Mouse (Mus musculus): ENCODE measurements around the gene Pgm3. TPM values are rescaled to one million over a fixed set of nuclear protein-coding genes. Genes with fewer than 3 reads are reported as not detected.

Gene Pgm3
- 18.0 and 21.2 TPM in 2 replicates for polyA plus RNA-seq (2015; fragmentation: Nextera tagmentation; extraction: Ambion mirVana)

- TF ChIP-seq CTCF (IDR thresholded peaks at IDR 0.05; ENCODE audit: low read depth) (no peak; the same call in 1 of the 2 replicates), EP300 (optimal IDR thresholded peaks at IDR 0.05) (no peak)
- Histone ChIP-seq H3K36me3 (ENCODE audit: control insufficient read depth, insufficient read depth, low read length) (peaks cover 2% of the 10 kb centered on the region; the same call in 1 of the 2 replicates), H3K9me3 (ENCODE audit: control insufficient read depth, low read length) (no peaks in the 10 kb centered on the region), H3K4me3 (ENCODE audit: low read depth, low read length) (peak within 1 kb of the TSS; percentile 71), H3K9ac (ENCODE audit: low read length) (peak within 1 kb of the TSS; percentile 82), H3K27me3 (ENCODE audit: control insufficient read depth, insufficient read depth, low read length) (no peaks in the 10 kb centered on the region), H3K4me1 (replicated peaks; ENCODE audit: control insufficient read depth, insufficient read depth) (0 out of 2 replicates have a peak, but pooled peaks cover 2% of the 10 kb centered on the region), H3K4me2 (replicated peaks; ENCODE audit: low read depth) (peak within 1 kb of the TSS; percentile 89), H3K27ac (replicated peaks) (peak within 1 kb of the TSS; percentile 90)
- DNase-seq (ENCODE audit: low spot score) = peak; percentile 99
- ATAC-seq (ENCODE audit: low FRiP score, low TSS enrichment) = peak; percentile 98
- WGBS = under 1% methylated on average over 58 of the region's 59 CpGs
Measured at GRCm38 (mm10) chr9:86571540-86572135, at the start of gene Pgm3, which contains the start of gene Rwdd2a. Gene Pgm3 (minus strand): TSS chr9:86571842. Gene Rwdd2a (plus strand): TSS chr9:86571991.

- no peaks in the 10 kb centered on the region for H3K9me3 ChIP-seq (ENCODE audit: control insufficient read depth, low read length)
Measured at GRCm38 (mm10) chr9:86619341-86620139, 47.9 kb upstream of the Pgm3 start.

GRCm38 (mm10) chr9:86617837-86618492 is 46.3 kb upstream of the Pgm3 start:
- DNase-seq (ENCODE audit: low spot score) (no peak), ATAC-seq (ENCODE audit: low FRiP score, low TSS enrichment) (no peak)
- TF ChIP-seq EP300 (optimal IDR thresholded peaks at IDR 0.05) = no peak
- no peak for TF ChIP-seq CTCF (IDR thresholded peaks at IDR 0.05; ENCODE audit: low read depth)
- no peak overlapping the region for H3K4me3 ChIP-seq (ENCODE audit: low read depth, low read length)
- no peaks in the 10 kb centered on the region for H3K27me3 ChIP-seq (ENCODE audit: control insufficient read depth, insufficient read depth, low read length)
- no peak overlapping the region for H3K9ac ChIP-seq (ENCODE audit: low read length)
- no peaks in the 10 kb centered on the region for H3K4me1 ChIP-seq (replicated peaks; ENCODE audit: control insufficient read depth, insufficient read depth)
- no peaks in the 10 kb centered on the region for H3K36me3 ChIP-seq (ENCODE audit: control insufficient read depth, insufficient read depth, low read length)
- H3K9me3 ChIP-seq (ENCODE audit: control insufficient read depth, low read length) = no peaks in the 10 kb centered on the region
- no peak overlapping the region for H3K27ac ChIP-seq (replicated peaks)
- H3K4me2 ChIP-seq (replicated peaks; ENCODE audit: low read depth) = no peak overlapping the region
- WGBS = 64% methylated on average over 7 of the region's 7 CpGs

More at GRCm38 (mm10) chr9:86619341-86620139, 47.9 kb upstream of the Pgm3 start:
- no peaks in the 10 kb centered on the region for H3K36me3 ChIP-seq (ENCODE audit: control insufficient read depth, insufficient read depth, low read length)
- DNase-seq (ENCODE audit: low spot score) (no peak), ATAC-seq (ENCODE audit: low FRiP score, low TSS enrichment) (no peak)
- H3K4me3 ChIP-seq (ENCODE audit: low read depth, low read length) = no peak overlapping the region
- no peaks in the 10 kb centered on the region for H3K4me1 ChIP-seq (replicated peaks; ENCODE audit: control insufficient read depth, insufficient read depth)
- TF ChIP-seq EP300 (optimal IDR thresholded peaks at IDR 0.05) (no peak), CTCF (IDR thresholded peaks at IDR 0.05; ENCODE audit: low read depth) (no peak)
- H3K9ac ChIP-seq (ENCODE audit: low read length) = no peak overlapping the region
- no peak overlapping the region for H3K4me2 ChIP-seq (replicated peaks; ENCODE audit: low read depth)
- WGBS = 83% methylated on average over 10 of the region's 10 CpGs
- H3K27me3 ChIP-seq (ENCODE audit: control insufficient read depth, insufficient read depth, low read length) = no peaks in the 10 kb centered on the region
- no peak overlapping the region for H3K27ac ChIP-seq (replicated peaks)

DNA sequence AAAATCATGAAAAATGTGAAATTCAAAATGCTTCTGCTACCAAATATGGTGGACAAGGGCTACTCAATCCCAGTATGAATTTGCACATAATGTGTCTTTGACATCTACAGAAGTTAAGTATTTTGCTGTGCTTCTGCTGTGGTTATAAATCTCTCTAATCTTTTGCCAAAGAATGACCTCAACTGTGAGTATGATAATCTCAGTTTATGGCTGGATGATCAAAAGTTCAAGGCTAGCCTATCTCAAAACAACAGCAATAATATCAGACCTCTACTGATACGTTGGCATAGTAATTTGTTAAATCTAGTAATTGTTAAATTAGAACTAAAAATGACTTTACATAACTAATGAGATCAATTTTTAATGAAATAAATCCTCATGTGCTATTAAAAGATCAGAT is 44.1 kb upstream of the Pgm3 start:
- H3K9ac ChIP-seq (ENCODE audit: low read length) = no peak overlapping the region
- no peak overlapping the region for H3K27ac ChIP-seq (replicated peaks)
- no peak for DNase-seq (ENCODE audit: low spot score)
- no peak for ATAC-seq (ENCODE audit: low FRiP score, low TSS enrichment)
- no peak overlapping the region for H3K4me3 ChIP-seq (ENCODE audit: low read depth, low read length)
- no peaks in the 10 kb centered on the region for H3K36me3 ChIP-seq (ENCODE audit: control insufficient read depth, insufficient read depth, low read length)
- no peaks in the 10 kb centered on the region for H3K4me1 ChIP-seq (replicated peaks; ENCODE audit: control insufficient read depth, insufficient read depth)
- WGBS = 84% methylated on average over 1 of the region's 1 CpGs
- no peaks in the 10 kb centered on the region for H3K9me3 ChIP-seq (ENCODE audit: control insufficient read depth, low read length)
- no peak for TF ChIP-seq EP300 (optimal IDR thresholded peaks at IDR 0.05)
- no peaks in the 10 kb centered on the region for H3K27me3 ChIP-seq (ENCODE audit: control insufficient read depth, insufficient read depth, low read length)
- H3K4me2 ChIP-seq (replicated peaks; ENCODE audit: low read depth) = no peak overlapping the region

- DNase-seq (ENCODE audit: low spot score) = no peak
- Histone ChIP-seq H3K9ac (ENCODE audit: low read length) (no peak overlapping the region), H3K4me3 (ENCODE audit: low read depth, low read length) (no peak overlapping the region), H3K4me1 (replicated peaks; ENCODE audit: control insufficient read depth, insufficient read depth) (no peaks in the 10 kb centered on the region), H3K36me3 (ENCODE audit: control insufficient read depth, insufficient read depth, low read length) (no peaks in the 10 kb centered on the region), H3K9me3 (ENCODE audit: control insufficient read depth, low read length) (no peaks in the 10 kb centered on the region), H3K4me2 (replicated peaks; ENCODE audit: low read depth) (no peak overlapping the region), H3K27ac (replicated peaks) (no peak overlapping the region), H3K27me3 (ENCODE audit: control insufficient read depth, insufficient read depth, low read length) (no peaks in the 10 kb centered on the region)
- ATAC-seq (ENCODE audit: low FRiP score, low TSS enrichment) = no peak
- TF ChIP-seq EP300 (optimal IDR thresholded peaks at IDR 0.05) = no peak
- no peak for TF ChIP-seq CTCF (IDR thresholded peaks at IDR 0.05; ENCODE audit: low read depth)
- WGBS = 90% methylated on average over 4 of the region's 4 CpGs
Measured at GRCm38 (mm10) chr9:86612091-86612490, 40.4 kb upstream of the Pgm3 start.
